Mouse (Mus musculus): Measurements from ENCODE around the gene Entpd6. TPM values are rescaled to one million over a fixed set of nuclear protein-coding genes. Genes with fewer than 3 reads are reported as not detected.

Entpd6 gene
- total RNA-seq, 1 experiment, result 54.3 TPM

- no peak for DNase-seq (ENCODE audit: low read depth, low spot score)
- H3K9me3 ChIP-seq (ENCODE audit: control insufficient read depth, insufficient read depth, low read depth, low read length), result no peaks in the 10 kb centered on the region
- no peak overlapping the region for H3K4me3 ChIP-seq (ENCODE audit: insufficient read depth in 1 of 2, low read depth in 1 of 2, low read length in 2 of 2, poor library complexity in 1 of 2, severe bottlenecking in 1 of 2)
- no peak overlapping the region for H3K27ac ChIP-seq (ENCODE audit: insufficient read depth, low read depth, low read length, poor library complexity, severe bottlenecking)
- in situ Hi-C loops (cut with MboI; ENCODE audit: low sequenced_read_pairs in 2 of 2, unreplicated experiment in 2 of 2), result no loop called here
- H3K4me1 ChIP-seq (ENCODE audit: control insufficient read depth in 2 of 2, insufficient read depth in 2 of 2, low read length in 2 of 2, poor library complexity in 1 of 2), result 0 out of 4 replicates have a peak, but pooled peaks cover 0 to 2% of the 10 kb centered on the region in 2 experiments
- H3K36me3 ChIP-seq (ENCODE audit: control insufficient read depth, insufficient read depth, low read length, poor library complexity, severe bottlenecking), result peaks cover 4% of the 10 kb centered on the region; the same call in 1 of the 2 replicates
- H3K9ac ChIP-seq (ENCODE audit: insufficient read depth, low read depth, low read length, poor library complexity, severe bottlenecking), result no peak overlapping the region
- TF ChIP-seq ZC3H11A (IDR thresholded peaks at IDR 0.05; ENCODE audit: borderline replicate concordance, low read depth, low read length), result no peak
- no peak for TF ChIP-seq HCFC1 (IDR thresholded peaks at IDR 0.05; ENCODE audit: borderline replicate concordance, insufficient read depth, low read length)
- no peak for TF ChIP-seq MAFK (IDR thresholded peaks at IDR 0.05; ENCODE audit: insufficient read depth, low read depth, low read length)
- no peak for TF ChIP-seq ZNF384 (IDR thresholded peaks at IDR 0.05; ENCODE audit: low read depth, low read length)
- no peak for TF ChIP-seq CHD2 (IDR thresholded peaks at IDR 0.05; ENCODE audit: low read depth, low read length)
These were observed 17.4 kb downstream of the Entpd6 start for GRCm38 (mm10) chr2:150766083-150766862.

DNA sequence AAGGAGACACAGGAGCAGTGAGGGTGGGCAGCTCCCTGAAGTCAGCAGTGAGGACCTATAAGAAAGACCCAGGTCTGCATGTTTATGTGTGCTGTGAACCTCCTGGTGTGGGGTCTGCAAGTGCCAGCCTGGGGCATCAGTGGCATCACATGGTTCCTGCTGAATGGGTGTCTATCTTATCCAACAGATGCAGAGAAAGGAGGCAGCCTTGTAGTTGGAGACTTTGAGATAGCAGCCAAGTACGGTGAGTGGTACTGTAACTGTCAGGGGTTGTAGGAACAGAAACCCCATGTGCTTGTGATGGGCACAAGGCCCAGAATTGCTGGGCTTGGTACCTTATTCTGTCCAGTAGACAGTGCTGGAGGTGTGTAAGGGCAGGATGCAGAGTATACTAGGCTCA, 19.8 kb downstream of the Entpd6 start:
- Histone ChIP-seq H3K4me3 (ENCODE audit: insufficient read depth in 1 of 2, low read depth in 1 of 2, low read length in 2 of 2, poor library complexity in 1 of 2, severe bottlenecking in 1 of 2) (no peak overlapping the region), H3K27ac (ENCODE audit: insufficient read depth, low read depth, low read length, poor library complexity, severe bottlenecking) (no peak overlapping the region), H3K36me3 (ENCODE audit: control insufficient read depth, insufficient read depth, low read length, poor library complexity, severe bottlenecking) (peaks cover 5% of the 10 kb centered on the region; the same call in 1 of the 2 replicates), H3K9ac (ENCODE audit: insufficient read depth, low read depth, low read length, poor library complexity, severe bottlenecking) (no peak overlapping the region), H3K4me1 (ENCODE audit: control insufficient read depth in 2 of 2, insufficient read depth in 2 of 2, low read length in 2 of 2, poor library complexity in 1 of 2) (no peaks in the 10 kb centered on the region), H3K9me3 (ENCODE audit: control insufficient read depth, insufficient read depth, low read depth, low read length) (no peaks in the 10 kb centered on the region)
- no peak for TF ChIP-seq ZC3H11A (IDR thresholded peaks at IDR 0.05; ENCODE audit: borderline replicate concordance, low read depth, low read length)
- TF ChIP-seq HCFC1 (IDR thresholded peaks at IDR 0.05; ENCODE audit: borderline replicate concordance, insufficient read depth, low read length), result no peak
- TF ChIP-seq MAFK (IDR thresholded peaks at IDR 0.05; ENCODE audit: insufficient read depth, low read depth, low read length), result no peak
- TF ChIP-seq ZNF384 (IDR thresholded peaks at IDR 0.05; ENCODE audit: low read depth, low read length), result no peak
- TF ChIP-seq CHD2 (IDR thresholded peaks at IDR 0.05; ENCODE audit: low read depth, low read length), result no peak
- in situ Hi-C loops (cut with MboI; ENCODE audit: low sequenced_read_pairs in 2 of 2, unreplicated experiment in 2 of 2), result no loop called here
- DNase-seq (ENCODE audit: low read depth, low spot score), result no peak

DNA sequence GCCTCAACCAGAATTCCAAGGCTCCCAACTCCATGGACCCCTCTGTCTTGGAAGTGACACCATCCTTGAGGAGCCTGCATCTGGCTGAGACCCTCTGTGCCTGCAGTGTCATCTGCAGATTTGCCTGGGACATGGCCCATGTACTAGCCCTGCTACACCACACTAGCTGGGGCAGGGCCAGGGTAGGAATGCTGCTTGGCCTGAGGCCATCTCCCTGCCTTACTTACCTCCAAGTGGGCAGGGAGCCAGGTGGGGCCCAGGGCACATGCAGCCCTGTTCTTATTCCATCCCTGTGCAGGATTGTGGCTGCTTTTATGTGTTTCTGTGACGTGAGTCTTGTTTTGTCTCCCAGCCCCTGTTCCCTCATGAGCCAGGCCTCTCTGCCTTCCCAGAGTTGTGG, 21.9 kb downstream of the Entpd6 start:
- no peak for DNase-seq (ENCODE audit: low read depth, low spot score)
- in situ Hi-C loops (cut with MboI; ENCODE audit: low sequenced_read_pairs in 2 of 2, unreplicated experiment in 2 of 2), result no loop called here
- Histone ChIP-seq H3K27ac (ENCODE audit: insufficient read depth, low read depth, low read length, poor library complexity, severe bottlenecking) (no peak overlapping the region), H3K9me3 (ENCODE audit: control insufficient read depth, insufficient read depth, low read depth, low read length) (no peaks in the 10 kb centered on the region), H3K4me1 (ENCODE audit: control insufficient read depth in 2 of 2, insufficient read depth in 2 of 2, low read length in 2 of 2, poor library complexity in 1 of 2) (no peaks in the 10 kb centered on the region), H3K36me3 (ENCODE audit: control insufficient read depth, insufficient read depth, low read length, poor library complexity, severe bottlenecking) (peaks cover 5% of the 10 kb centered on the region; the same call in 1 of the 2 replicates), H3K9ac (ENCODE audit: insufficient read depth, low read depth, low read length, poor library complexity, severe bottlenecking) (no peak overlapping the region), H3K4me3 (ENCODE audit: insufficient read depth in 1 of 2, low read depth in 1 of 2, low read length in 2 of 2, poor library complexity in 1 of 2, severe bottlenecking in 1 of 2) (no peak overlapping the region)
- no peak for TF ChIP-seq HCFC1 (IDR thresholded peaks at IDR 0.05; ENCODE audit: borderline replicate concordance, insufficient read depth, low read length)
- TF ChIP-seq CHD2 (IDR thresholded peaks at IDR 0.05; ENCODE audit: low read depth, low read length), result no peak
- no peak for TF ChIP-seq MAFK (IDR thresholded peaks at IDR 0.05; ENCODE audit: insufficient read depth, low read depth, low read length)
- no peak for TF ChIP-seq ZC3H11A (IDR thresholded peaks at IDR 0.05; ENCODE audit: borderline replicate concordance, low read depth, low read length)
- no peak for TF ChIP-seq ZNF384 (IDR thresholded peaks at IDR 0.05; ENCODE audit: low read depth, low read length)

DNA sequence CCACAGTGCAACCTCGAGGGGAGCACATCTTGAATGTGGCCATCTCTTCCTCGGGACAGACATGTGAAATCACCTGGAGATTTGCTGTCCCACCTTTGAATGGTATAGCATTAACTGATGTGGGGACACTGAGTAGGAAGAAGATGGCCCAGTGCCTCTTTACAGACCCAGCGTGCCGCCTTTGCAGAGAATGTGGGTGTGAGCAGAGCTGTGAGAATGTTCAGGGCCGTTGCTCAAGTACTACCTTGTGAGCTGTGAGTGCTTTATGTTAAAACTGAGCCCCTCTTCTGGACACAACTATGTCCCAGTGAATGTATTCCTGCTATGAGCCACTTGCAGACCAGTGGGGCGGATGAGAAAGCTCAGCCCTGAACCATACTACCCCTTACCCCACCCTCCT, 22.3 kb downstream of the Entpd6 start:
- in situ Hi-C loops (cut with MboI; ENCODE audit: low sequenced_read_pairs in 2 of 2, unreplicated experiment in 2 of 2), result no loop called here
- Histone ChIP-seq H3K9ac (ENCODE audit: insufficient read depth, low read depth, low read length, poor library complexity, severe bottlenecking) (no peak overlapping the region), H3K4me3 (ENCODE audit: insufficient read depth in 1 of 2, low read depth in 1 of 2, low read length in 2 of 2, poor library complexity in 1 of 2, severe bottlenecking in 1 of 2) (no peak overlapping the region), H3K4me1 (ENCODE audit: control insufficient read depth in 2 of 2, insufficient read depth in 2 of 2, low read length in 2 of 2, poor library complexity in 1 of 2) (no peaks in the 10 kb centered on the region), H3K27ac (ENCODE audit: insufficient read depth, low read depth, low read length, poor library complexity, severe bottlenecking) (no peak overlapping the region), H3K36me3 (ENCODE audit: control insufficient read depth, insufficient read depth, low read length, poor library complexity, severe bottlenecking) (peaks cover 5% of the 10 kb centered on the region; the same call in 1 of the 2 replicates), H3K9me3 (ENCODE audit: control insufficient read depth, insufficient read depth, low read depth, low read length) (no peaks in the 10 kb centered on the region)
- no peak for DNase-seq (ENCODE audit: low read depth, low spot score)
- TF ChIP-seq ZNF384 (IDR thresholded peaks at IDR 0.05; ENCODE audit: low read depth, low read length) (no peak), MAFK (IDR thresholded peaks at IDR 0.05; ENCODE audit: insufficient read depth, low read depth, low read length) (no peak), CHD2 (IDR thresholded peaks at IDR 0.05; ENCODE audit: low read depth, low read length) (no peak), HCFC1 (IDR thresholded peaks at IDR 0.05; ENCODE audit: borderline replicate concordance, insufficient read depth, low read length) (no peak), ZC3H11A (IDR thresholded peaks at IDR 0.05; ENCODE audit: borderline replicate concordance, low read depth, low read length) (no peak)

Measured in ES-E14 (cell line).